Mouse (Mus musculus): ENCODE measurements around the gene Olfr736. TPM values are rescaled to one million over a fixed set of nuclear protein-coding genes. Genes with fewer than 3 reads are reported as not detected.

Gene Olfr736
- not detected in 2 replicates for polyA plus RNA-seq (2015; fragmentation: Nextera tagmentation; extraction: Ambion mirVana)

DNA sequence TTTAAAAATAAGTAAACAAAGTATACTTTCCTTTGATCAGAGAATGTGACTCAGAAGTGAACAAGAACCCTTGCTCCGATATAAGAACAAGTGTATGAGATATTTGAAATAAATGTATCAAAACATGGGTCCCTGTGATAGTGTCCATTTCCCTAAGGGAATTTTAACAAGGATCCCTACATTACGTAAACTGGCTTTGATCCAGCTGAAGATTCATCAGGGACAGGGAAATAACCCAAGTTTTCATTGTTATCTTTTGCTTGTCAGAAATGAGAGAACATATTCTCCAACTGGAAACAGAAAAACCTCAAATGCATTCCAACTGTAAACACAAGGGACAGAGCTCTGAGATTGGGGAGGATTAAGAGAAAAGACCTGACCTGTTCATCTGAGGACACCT is at the start of gene Olfr736:
Olfr736 (plus strand) TSS at position 301 of the 400 bp plus-strand sequence.

DNA sequence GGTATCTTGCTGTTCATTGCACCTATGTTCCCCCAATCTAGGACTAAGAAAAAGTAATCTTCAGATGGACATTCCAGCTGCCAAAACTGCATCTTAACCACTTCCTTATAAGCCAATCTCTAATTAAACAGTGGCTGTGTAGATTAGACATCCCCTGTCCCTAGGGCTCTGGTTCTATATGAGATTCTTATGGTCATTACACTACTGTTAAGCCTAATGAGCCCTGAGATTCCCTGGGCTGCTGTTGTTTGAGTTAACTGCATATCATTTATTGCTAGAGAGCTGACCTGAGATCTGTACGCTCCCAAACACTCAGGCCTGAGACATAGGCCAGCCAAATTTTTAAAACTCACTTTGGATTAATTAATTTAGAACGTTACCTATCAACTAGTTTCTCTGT is 32.2 kb upstream of the Olfr736 start, which contains the start of gene Olfr735:
Olfr735 (minus strand) TSS at position 77 of the 400 bp plus-strand sequence.

DNA sequence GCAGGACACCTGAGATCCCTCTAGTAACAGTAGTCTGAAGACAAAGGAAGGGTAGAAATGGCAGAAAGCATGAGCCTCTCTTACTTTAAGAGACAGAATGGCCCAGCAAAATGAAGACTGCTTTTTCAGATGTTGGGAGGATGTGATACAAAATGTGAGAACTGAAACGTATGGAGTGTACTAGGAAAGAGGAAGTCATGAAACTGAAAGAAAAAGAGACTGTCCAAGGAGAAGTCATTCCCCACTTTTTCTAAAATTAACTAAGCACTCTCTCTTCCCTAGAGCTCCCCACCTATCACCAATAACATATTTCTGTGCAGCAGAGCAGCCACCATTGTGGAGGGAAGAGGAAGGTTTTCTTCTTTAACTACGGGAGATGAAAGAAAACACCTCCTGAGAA is 23.4 kb upstream of the Olfr736 start, which contains the start of gene Tlr11:
Tlr11 (plus strand) TSS at position 322 of the 400 bp plus-strand sequence.

DNA sequence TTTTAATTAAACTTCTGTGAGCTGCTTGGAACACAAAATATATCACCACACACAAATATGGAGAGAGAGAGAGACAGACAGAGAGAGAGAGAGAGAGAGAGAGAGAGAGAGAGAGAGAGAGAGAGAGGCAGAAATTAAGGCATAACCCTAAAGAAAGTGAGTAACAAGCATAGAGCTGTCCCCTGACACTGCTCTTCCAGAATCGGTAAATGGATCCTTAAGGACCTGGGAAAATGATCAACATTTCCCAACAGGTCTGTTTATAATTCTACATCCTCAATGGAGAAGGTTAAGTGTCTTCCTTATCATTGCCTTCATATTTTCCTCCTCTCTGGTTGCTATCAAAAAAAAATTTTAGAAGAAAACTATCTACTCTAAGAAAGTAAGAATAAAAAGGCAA is 26.3 kb downstream of the Olfr736 start, which contains the start of gene Olfr738:
Olfr738 (plus strand) TSS at position 301 of the 400 bp plus-strand sequence.

DNA sequence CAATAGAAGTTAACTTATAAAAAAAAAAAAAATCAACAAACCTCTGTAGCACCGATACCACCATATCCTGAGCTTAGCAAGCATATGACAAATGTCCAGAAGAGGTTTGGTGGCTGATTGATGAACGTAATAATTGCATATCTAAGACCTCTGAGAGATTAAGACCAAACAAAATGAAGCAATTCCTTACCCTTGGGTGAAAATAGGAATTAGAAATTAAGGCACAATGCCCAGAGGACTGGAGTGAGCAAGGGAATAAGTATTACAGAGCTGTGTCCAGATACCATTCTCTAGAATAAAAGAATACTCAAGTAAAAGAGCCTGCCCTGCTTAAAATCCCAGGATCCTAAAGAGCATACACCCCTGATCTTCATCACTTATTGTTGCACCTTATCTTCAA is 37.4 kb downstream of the Olfr736 start, which contains the start of gene Olfr739:
Olfr739 (plus strand) TSS at position 301 of the 400 bp plus-strand sequence.

Other genes with a start within 250 kb of the Olfr736 start
- gene Olfr728, start 238.5 kb upstream of the Olfr736 start, polyA plus RNA-seq (2015; fragmentation: Nextera tagmentation; extraction: Ambion mirVana): not detected in 2 replicates
- gene Olfr729, start 228.3 kb upstream of the Olfr736 start, polyA plus RNA-seq (2015; fragmentation: Nextera tagmentation; extraction: Ambion mirVana): not detected in 2 replicates
- not detected in 2 replicates for gene Olfr730, start 193.0 kb upstream of the Olfr736 start, polyA plus RNA-seq (2015; fragmentation: Nextera tagmentation; extraction: Ambion mirVana)
- gene Olfr731, start 139.3 kb upstream of the Olfr736 start, polyA plus RNA-seq (2015; fragmentation: Nextera tagmentation; extraction: Ambion mirVana): not detected in 2 replicates
- gene Olfr732, start 97.0 kb upstream of the Olfr736 start, polyA plus RNA-seq (2015; fragmentation: Nextera tagmentation; extraction: Ambion mirVana): not detected in 2 replicates
- gene Olfr733, start 79.6 kb upstream of the Olfr736 start, polyA plus RNA-seq (2015; fragmentation: Nextera tagmentation; extraction: Ambion mirVana): not detected in 2 replicates
- gene Olfr734, start 54.4 kb upstream of the Olfr736 start, polyA plus RNA-seq (2015; fragmentation: Nextera tagmentation; extraction: Ambion mirVana): not detected in 2 replicates
- gene Olfr735, start 32.3 kb upstream of the Olfr736 start, polyA plus RNA-seq (2015; fragmentation: Nextera tagmentation; extraction: Ambion mirVana): not detected in 2 replicates
- gene Tlr11, start 23.2 kb upstream of the Olfr736 start, polyA plus RNA-seq (2015; fragmentation: Nextera tagmentation; extraction: Ambion mirVana): not detected in 2 replicates
- gene Olfr738, start 26.4 kb downstream of the Olfr736 start, polyA plus RNA-seq (2015; fragmentation: Nextera tagmentation; extraction: Ambion mirVana): not detected in 2 replicates
- gene Olfr739, start 37.5 kb downstream of the Olfr736 start, polyA plus RNA-seq (2015; fragmentation: Nextera tagmentation; extraction: Ambion mirVana): not detected in 2 replicates
- not detected in 2 replicates for gene Olfr740, start 64.4 kb downstream of the Olfr736 start, polyA plus RNA-seq (2015; fragmentation: Nextera tagmentation; extraction: Ambion mirVana)
- not detected in 2 replicates for gene Olfr741, start 91.6 kb downstream of the Olfr736 start, polyA plus RNA-seq (2015; fragmentation: Nextera tagmentation; extraction: Ambion mirVana)
- gene Olfr742, start 122.4 kb downstream of the Olfr736 start, polyA plus RNA-seq (2015; fragmentation: Nextera tagmentation; extraction: Ambion mirVana): not detected in 2 replicates
- not detected in 2 replicates for gene Olfr743, start 140.7 kb downstream of the Olfr736 start, polyA plus RNA-seq (2015; fragmentation: Nextera tagmentation; extraction: Ambion mirVana)
- gene Olfr744, start 233.7 kb downstream of the Olfr736 start, polyA plus RNA-seq (2015; fragmentation: Nextera tagmentation; extraction: Ambion mirVana): not detected in 2 replicates

All from neural tube, postnatal 0 days (tissue).